Mouse (Mus musculus): ENCODE results near the gene Rhd. TPM values are rescaled to one million over a fixed set of nuclear protein-coding genes. Genes with fewer than 3 reads are reported as not detected.
A peak's percentile ranks its signal among the peaks of the same experiment; 100 is the strongest.

Rhd gene
- polyA plus RNA-seq, 1 experiment from 2014 or later, result 2.9 TPM

DNA sequence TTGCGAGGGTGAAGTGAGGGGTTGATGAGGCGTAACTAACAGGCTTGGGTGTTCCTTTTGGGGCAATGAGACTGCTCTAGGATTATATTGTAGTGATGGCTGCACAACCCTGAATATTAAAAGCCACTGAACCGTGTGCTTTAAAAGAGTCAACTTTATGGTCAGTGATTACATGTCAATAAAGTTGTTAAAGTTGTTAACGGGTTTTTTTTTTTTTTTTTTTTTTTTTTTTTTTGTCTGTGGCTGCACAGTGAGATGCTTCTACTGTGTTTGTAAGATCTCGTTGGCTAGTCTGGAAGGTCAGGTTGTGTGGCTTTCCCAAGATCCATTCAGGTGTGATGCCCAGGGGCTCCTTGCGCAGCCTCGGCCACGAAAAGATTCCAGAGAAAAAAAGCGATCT, 75.6 kb downstream of the Rhd start:
- Histone ChIP-seq H3K4me3 (replicated peaks) (no peak overlapping the region), H3K27ac (replicated peaks) (no peak overlapping the region), H3K36me3 (peaks cover 19% of the 10 kb centered on the region), H3K27me3 (peaks cover 5% of the 10 kb centered on the region; the same call in 1 of the 2 replicates), H3K4me1 (peaks cover 12% of the 10 kb centered on the region; the same call in 1 of the 2 replicates), H3K9ac (no peak overlapping the region), H3K9me3 (replicated peaks) (no peaks in the 10 kb centered on the region), H3K4me2 (replicated peaks) (peak overlapping the region; percentile 17; the same call in 1 of the 2 replicates)
- ATAC-seq (ENCODE audit: insufficient number of reproducible peaks, low FRiP score, low TSS enrichment, low read depth), result no peak
- WGBS, result 60% methylated on average over 9 of the region's 9 CpGs

DNA sequence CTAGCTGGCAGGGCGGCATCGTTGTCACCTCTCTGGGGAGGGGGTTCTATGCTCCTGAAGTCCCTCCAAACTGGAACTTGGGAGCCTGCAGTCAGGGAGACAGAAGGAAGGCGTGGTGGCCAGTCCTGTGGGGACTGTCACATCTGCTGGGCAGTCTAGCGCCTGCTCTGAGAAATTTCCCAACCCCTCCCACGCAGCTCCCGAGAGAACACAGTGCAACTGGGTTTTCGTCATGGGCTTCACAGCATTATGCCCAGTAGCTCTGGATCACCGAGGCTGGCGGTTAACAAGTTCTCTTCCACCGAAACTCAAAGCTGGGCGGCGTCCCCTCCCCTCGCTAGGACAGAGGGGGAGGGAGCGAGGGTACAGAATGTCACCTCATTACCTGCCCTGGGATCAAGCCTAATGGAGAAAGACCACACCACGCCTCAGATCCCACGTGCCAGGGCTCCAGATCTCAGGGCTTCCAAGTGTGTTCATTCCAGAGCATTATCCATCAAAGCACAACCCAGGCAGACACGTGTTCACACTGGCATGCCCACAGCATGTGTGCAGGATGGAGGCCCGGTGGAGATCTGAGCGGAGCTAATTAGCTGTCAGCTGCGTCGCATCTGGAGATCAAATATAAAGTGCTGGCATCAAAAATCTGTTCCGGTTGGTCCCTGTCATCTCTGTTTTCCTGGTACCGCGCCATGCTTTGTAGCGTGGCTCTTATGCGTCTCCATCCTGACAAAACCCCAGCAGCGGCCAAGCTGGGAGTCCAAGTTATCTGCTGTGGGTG, 79.6 kb downstream of the Rhd start:
- Histone ChIP-seq H3K4me3 (replicated peaks) (no peak overlapping the region), H3K4me1 (peaks cover 26% of the 10 kb centered on the region), H3K9ac (no peak overlapping the region), H3K27ac (replicated peaks) (no peak overlapping the region), H3K9me3 (replicated peaks) (no peaks in the 10 kb centered on the region), H3K4me2 (replicated peaks) (0 out of 2 replicates have a peak overlapping the region, but pooled peaks have one; percentile 3), H3K27me3 (peaks cover 9% of the 10 kb centered on the region; the same call in 1 of the 2 replicates), H3K36me3 (no peaks in the 10 kb centered on the region)
- ATAC-seq (ENCODE audit: insufficient number of reproducible peaks, low FRiP score, low TSS enrichment, low read depth), result peak; percentile 75
- 31% methylated on average over 27 of the region's 27 CpGs for WGBS

Other genes starting within 250 kb of the Rhd start
- gene Man1c1, start 160.2 kb upstream of the Rhd start, polyA plus RNA-seq (2015; fragmentation: Nextera tagmentation; extraction: Ambion mirVana), result 5.0 and 5.6 TPM in 2 replicates
- gene Ldlrap1, start 96.5 kb upstream of the Rhd start, polyA plus RNA-seq (2015; fragmentation: Nextera tagmentation; extraction: Ambion mirVana), result 36.7 and 37.6 TPM in 2 replicates
- gene Maco1, start 11.2 kb upstream of the Rhd start, polyA plus RNA-seq (2015; fragmentation: Nextera tagmentation; extraction: Ambion mirVana), result 45.3 and 47.0 TPM in 2 replicates
- 190 and 193 TPM in 2 replicates for gene Tmem50a, start 50.5 kb downstream of the Rhd start, polyA plus RNA-seq (2015; fragmentation: Nextera tagmentation; extraction: Ambion mirVana)
- 505 and 540 TPM in 2 replicates for gene Rsrp1, start 59.1 kb downstream of the Rhd start, polyA plus RNA-seq (2015; fragmentation: Nextera tagmentation; extraction: Ambion mirVana)
- gene Syf2, start 66.4 kb downstream of the Rhd start, polyA plus RNA-seq (2015; fragmentation: Nextera tagmentation; extraction: Ambion mirVana), result 77.8 and 83.6 TPM in 2 replicates